Mouse (Mus musculus): ENCODE results near the gene Acyp1. TPM values are rescaled to one million over a fixed set of nuclear protein-coding genes. Genes with fewer than 3 reads are reported as not detected.
"Not testable (repeated sequence)": the region's sequence is repeated elsewhere in the genome, so short reads cannot be mapped to it uniquely, and the experiment has no call there.

Acyp1 gene
- polyA plus RNA-seq, 1 experiment from 2014 or later = 71.1 TPM

DNA sequence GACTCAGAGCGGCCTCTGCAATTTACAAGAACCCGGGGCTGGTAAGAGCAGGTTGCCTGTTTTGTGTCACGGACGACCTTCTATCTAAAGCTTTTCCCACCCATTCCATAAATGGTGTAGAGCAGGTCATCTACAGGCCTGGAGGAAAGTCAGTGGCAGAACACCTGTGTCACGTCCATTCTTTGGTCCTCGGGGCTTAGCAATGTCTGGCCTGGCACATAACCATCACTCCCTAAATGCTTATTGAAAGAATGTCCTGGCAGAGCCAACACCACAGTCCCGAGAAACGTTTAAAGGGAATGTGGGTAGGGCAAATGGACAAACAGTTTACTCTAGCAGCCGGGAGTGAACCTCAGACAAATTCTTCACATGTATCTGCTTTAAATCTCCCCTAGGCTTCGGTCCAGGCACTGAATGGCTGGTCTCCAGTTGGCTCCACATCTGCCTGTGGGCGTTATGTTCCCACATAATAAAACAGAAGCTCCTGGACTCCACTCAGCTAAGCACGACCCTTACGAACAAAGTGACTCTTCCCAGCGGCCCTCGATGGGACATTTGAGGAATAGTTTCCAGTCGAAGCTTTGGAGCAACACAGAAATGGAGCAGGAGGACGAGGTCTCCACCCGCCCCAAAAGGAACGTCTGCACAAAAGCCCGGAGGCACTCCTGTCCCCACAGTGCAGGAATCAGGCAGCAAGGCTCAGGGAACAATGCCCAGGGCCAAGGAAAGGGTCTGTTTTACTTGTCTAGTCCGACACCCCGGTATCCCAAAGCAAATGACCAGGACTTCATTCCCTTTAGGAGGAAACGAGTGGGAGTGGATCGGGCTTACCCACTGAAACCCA is 1.1 kb upstream of the Acyp1 start:
- H3K4me3 ChIP-seq (ENCODE audit: low read length) = peak overlapping the region; percentile 67
- H3K9me3 ChIP-seq (replicated peaks; ENCODE audit: control insufficient read depth, low read length) = peaks cover 10% of the 10 kb centered on the region
- H3K36me3 ChIP-seq (ENCODE audit: control insufficient read depth, insufficient read depth) = peaks cover 5% of the 10 kb centered on the region
- WGBS = 45% methylated on average over 24 of the region's 24 CpGs
- peak; percentile 38; the same call in 1 of the 2 replicates for ATAC-seq (replicated peaks; ENCODE audit: extremely low read depth, insufficient read depth, low FRiP score)
- peak overlapping the region; percentile 86 for H3K27ac ChIP-seq (ENCODE audit: low read length)
- peaks cover 2% of the 10 kb centered on the region; the same call in 1 of the 2 replicates for H3K27me3 ChIP-seq (ENCODE audit: control insufficient read depth, insufficient read depth, low read length)
- H3K9ac ChIP-seq (ENCODE audit: low read length) = peak overlapping the region; percentile 81; the same call in 1 of the 2 replicates
- H3K4me2 ChIP-seq (ENCODE audit: low read depth, low read length) = peak overlapping the region; percentile 84
- H3K4me1 ChIP-seq (ENCODE audit: control insufficient read depth, insufficient read depth, low read length) = peaks cover 13% of the 10 kb centered on the region

DNA sequence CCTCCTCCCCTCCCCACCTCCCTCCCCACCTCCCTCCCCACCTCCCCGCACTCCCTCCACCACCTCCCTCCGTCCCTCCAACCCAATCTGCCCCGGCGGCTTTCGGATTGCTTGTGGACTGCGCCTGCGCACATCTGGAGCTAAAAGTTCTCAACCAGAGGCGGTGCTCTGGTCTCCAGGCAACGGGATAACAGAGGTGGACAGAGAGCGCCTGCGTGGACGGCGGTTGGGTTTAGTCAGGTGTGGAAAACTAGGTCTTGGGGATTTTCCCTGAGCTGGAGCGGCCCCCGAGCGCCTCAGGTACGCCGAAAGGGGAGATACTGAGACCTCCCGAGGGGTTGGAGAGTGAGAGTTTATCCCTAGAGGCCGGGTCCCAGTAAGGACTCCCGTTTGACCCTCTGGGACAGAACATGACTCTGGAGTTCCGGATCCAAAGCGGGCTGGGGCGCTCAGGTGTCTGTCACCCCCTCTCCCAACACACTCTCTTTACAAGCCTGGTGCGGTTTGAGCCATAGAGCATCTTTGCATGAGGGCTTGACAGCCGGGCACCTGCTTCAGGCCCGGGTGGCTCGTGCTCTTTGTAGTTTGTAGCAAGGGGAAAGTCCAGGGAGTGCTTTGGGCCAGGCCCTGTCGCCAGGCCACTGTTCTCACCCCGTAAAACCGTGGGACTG is 383 bp upstream of the Acyp1 start, which contains the start of gene Zc2hc1c:
Zc2hc1c (plus strand) TSS at position 106 of the 671 bp plus-strand sequence.
- Histone ChIP-seq H3K27ac (ENCODE audit: low read length) (peak within 1 kb of the TSS; percentile 86), H3K4me2 (ENCODE audit: low read depth, low read length) (peak within 1 kb of the TSS; percentile 84)
- 3% methylated on average over 27 of the region's 31 CpGs for WGBS

DNA sequence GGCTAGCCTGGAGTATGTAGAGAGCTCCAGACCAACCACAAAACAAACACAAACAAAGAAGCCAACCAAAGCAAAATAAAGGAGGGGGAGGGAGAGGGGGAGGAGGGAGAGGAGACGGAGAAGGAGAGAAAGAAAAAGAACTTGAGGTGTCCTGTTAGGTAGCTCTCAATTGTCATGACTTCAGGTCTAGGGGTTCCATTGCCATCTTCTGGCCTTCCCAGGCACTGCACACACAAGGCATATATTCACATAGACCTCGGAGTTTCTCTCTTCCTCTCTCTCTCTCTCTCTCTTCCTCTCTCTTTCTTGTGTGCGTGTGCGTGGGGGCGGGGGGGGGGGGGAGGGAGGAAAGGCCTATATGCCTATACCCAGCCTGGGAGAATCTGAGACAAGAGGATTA is 1.3 kb downstream of the Acyp1 start:
- H3K4me2 ChIP-seq (ENCODE audit: low read depth, low read length) = no peak overlapping the region
- no peaks in the 10 kb centered on the region for H3K9me3 ChIP-seq (replicated peaks; ENCODE audit: control insufficient read depth, low read length)
- H3K4me3 ChIP-seq (ENCODE audit: low read length) = no peak overlapping the region
- no peak overlapping the region for H3K27ac ChIP-seq (ENCODE audit: low read length)
- no peak for ATAC-seq (replicated peaks; ENCODE audit: extremely low read depth, insufficient read depth, low FRiP score)
- peaks cover 2% of the 10 kb centered on the region; the same call in 1 of the 2 replicates for H3K27me3 ChIP-seq (ENCODE audit: control insufficient read depth, insufficient read depth, low read length)
- 38% methylated on average over 3 of the region's 5 CpGs for WGBS
- no peaks in the 10 kb centered on the region for H3K36me3 ChIP-seq (ENCODE audit: control insufficient read depth, insufficient read depth)
- no peak overlapping the region for H3K9ac ChIP-seq (ENCODE audit: low read length)
- H3K4me1 ChIP-seq (ENCODE audit: control insufficient read depth, insufficient read depth, low read length) = peaks cover 8% of the 10 kb centered on the region; the same call in 1 of the 2 replicates

More for the DNA sequence above, 383 bp upstream of the Acyp1 start, which contains the start of gene Zc2hc1c:
- H3K4me3 ChIP-seq (ENCODE audit: low read length) = peak within 1 kb of the TSS; percentile 67
- peaks cover 4% of the 10 kb centered on the region; the same call in 1 of the 2 replicates for H3K9me3 ChIP-seq (replicated peaks; ENCODE audit: control insufficient read depth, low read length)
- peaks cover 2% of the 10 kb centered on the region; the same call in 1 of the 2 replicates for H3K27me3 ChIP-seq (ENCODE audit: control insufficient read depth, insufficient read depth, low read length)
- H3K4me1 ChIP-seq (ENCODE audit: control insufficient read depth, insufficient read depth, low read length) = peaks cover 13% of the 10 kb centered on the region
- ATAC-seq (replicated peaks; ENCODE audit: extremely low read depth, insufficient read depth, low FRiP score) = peak; percentile 90
- H3K36me3 ChIP-seq (ENCODE audit: control insufficient read depth, insufficient read depth) = no peaks in the 10 kb centered on the region
- peak within 1 kb of the TSS; percentile 81 for H3K9ac ChIP-seq (ENCODE audit: low read length)

DNA sequence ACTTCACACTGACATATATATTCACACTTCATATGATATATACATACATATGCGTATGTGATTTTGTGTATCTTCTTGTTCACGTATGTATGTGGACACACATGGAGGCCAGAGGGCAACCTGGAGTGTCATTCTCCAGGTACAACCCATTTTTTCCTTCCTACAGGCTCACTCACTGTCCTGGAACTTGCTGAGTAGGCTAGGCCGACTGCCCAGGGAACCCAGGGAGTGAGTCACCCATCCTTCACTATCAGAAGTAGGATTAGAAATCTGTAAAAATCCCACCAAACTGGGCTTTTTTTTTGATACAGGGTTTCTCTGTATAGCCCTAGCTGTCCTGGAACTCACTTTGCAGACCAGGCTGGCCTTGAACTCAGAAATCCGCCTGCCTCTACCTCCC is 3.2 kb downstream of the Acyp1 start:
- peaks cover 8% of the 10 kb centered on the region; the same call in 1 of the 2 replicates for H3K4me1 ChIP-seq (ENCODE audit: control insufficient read depth, insufficient read depth, low read length)
- H3K27me3 ChIP-seq (ENCODE audit: control insufficient read depth, insufficient read depth, low read length) = peaks cover under 1% of the 10 kb centered on the region; the same call in 1 of the 2 replicates
- no peak overlapping the region for H3K27ac ChIP-seq (ENCODE audit: low read length)
- H3K4me3 ChIP-seq (ENCODE audit: low read length) = no peak overlapping the region
- H3K9ac ChIP-seq (ENCODE audit: low read length) = no peak overlapping the region
- WGBS = 85% methylated on average over 4 of the region's 4 CpGs
- H3K36me3 ChIP-seq (ENCODE audit: control insufficient read depth, insufficient read depth) = no peaks in the 10 kb centered on the region
- ATAC-seq (replicated peaks; ENCODE audit: extremely low read depth, insufficient read depth, low FRiP score) = no peak
- H3K4me2 ChIP-seq (ENCODE audit: low read depth, low read length) = no peak overlapping the region
- H3K9me3 ChIP-seq (replicated peaks; ENCODE audit: control insufficient read depth, low read length) = no peaks in the 10 kb centered on the region

DNA sequence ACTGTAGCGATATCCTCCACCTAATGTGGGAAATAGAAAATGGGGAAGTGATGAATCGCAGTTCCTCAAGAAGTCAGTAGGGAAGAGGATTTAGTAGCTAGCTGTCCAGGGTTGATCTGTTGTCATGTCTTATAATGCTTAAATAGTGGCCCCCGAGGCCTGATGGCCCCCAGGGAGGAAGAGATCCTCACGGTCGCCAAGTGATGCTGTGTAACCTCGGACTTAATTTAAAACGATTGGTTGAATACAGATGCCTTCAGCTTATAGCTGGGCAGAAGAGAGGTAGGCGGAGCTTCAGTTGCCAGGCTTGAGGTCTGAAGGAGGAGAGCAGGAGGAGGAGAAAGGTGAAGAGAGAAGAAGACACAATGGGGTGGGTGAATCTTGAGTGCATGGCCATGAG is 3.9 kb downstream of the Acyp1 start:
- Histone ChIP-seq H3K9me3 (replicated peaks; ENCODE audit: control insufficient read depth, low read length) (no peaks in the 10 kb centered on the region), H3K4me2 (ENCODE audit: low read depth, low read length) (no peak overlapping the region), H3K36me3 (ENCODE audit: control insufficient read depth, insufficient read depth) (no peaks in the 10 kb centered on the region), H3K27me3 (ENCODE audit: control insufficient read depth, insufficient read depth, low read length) (no peaks in the 10 kb centered on the region), H3K27ac (ENCODE audit: low read length) (no peak overlapping the region), H3K9ac (ENCODE audit: low read length) (no peak overlapping the region), H3K4me3 (ENCODE audit: low read length) (no peak overlapping the region), H3K4me1 (ENCODE audit: control insufficient read depth, insufficient read depth, low read length) (peaks cover 6% of the 10 kb centered on the region)
- ATAC-seq (replicated peaks; ENCODE audit: extremely low read depth, insufficient read depth, low FRiP score) = no peak
- WGBS = 63% methylated on average over 8 of the region's 8 CpGs

GRCm38 (mm10) chr12:85281756-85282155 is 6.5 kb downstream of the Acyp1 start:
- H3K36me3 ChIP-seq (ENCODE audit: control insufficient read depth, insufficient read depth); H3K27ac ChIP-seq (ENCODE audit: low read length); H3K4me1 ChIP-seq (ENCODE audit: control insufficient read depth, insufficient read depth, low read length); H3K9me3 ChIP-seq (replicated peaks; ENCODE audit: control insufficient read depth, low read length); H3K4me2 ChIP-seq (ENCODE audit: low read depth, low read length); H3K9ac ChIP-seq (ENCODE audit: low read length); H3K27me3 ChIP-seq (ENCODE audit: control insufficient read depth, insufficient read depth, low read length); H3K4me3 ChIP-seq (ENCODE audit: low read length); ATAC-seq (replicated peaks; ENCODE audit: extremely low read depth, insufficient read depth, low FRiP score): not testable (repeated sequence)
- WGBS = 92% methylated on average over 1 of the region's 4 CpGs

DNA sequence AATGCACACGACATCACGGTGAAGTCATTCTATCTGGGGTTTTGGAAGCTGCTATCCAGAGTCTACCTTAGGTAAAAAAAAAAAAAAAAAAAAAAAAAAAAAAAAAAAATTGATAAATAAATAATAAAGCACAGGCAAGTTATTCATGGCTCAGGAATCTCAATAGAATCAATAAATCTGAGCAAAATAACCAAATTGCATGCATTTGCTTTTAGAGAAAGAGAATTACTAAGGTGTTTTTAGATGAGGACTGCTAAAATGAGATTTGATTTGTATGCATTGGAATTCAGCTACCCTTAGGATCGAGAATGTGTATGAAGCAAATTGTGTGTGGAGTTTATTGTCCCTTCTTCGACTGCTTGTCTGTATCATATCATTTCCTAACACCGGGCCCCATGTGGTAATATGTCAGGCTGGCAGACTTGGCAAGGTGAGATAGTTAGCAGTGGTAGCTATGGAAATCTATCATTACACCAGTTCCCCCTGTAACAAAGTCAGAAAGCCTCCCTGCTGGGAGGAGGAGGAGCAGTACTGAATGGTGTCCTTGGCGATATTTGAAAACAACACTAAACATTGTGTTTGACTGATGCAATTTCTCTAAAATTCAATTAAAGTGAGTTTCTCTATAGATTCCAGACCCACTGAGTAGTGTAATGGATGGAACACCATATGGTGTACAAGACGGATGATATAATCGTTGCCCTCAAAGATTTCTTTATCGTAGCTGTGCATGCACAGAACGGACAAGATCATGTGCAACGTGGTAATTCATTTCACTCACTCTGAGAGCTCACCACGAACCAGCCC is 7.2 kb downstream of the Acyp1 start:
- no peak for ATAC-seq (replicated peaks; ENCODE audit: extremely low read depth, insufficient read depth, low FRiP score)
- 64% methylated on average over 12 of the region's 12 CpGs for WGBS
- Histone ChIP-seq H3K4me1 (ENCODE audit: control insufficient read depth, insufficient read depth, low read length) (peaks cover 3% of the 10 kb centered on the region), H3K9ac (ENCODE audit: low read length) (no peak overlapping the region), H3K9me3 (replicated peaks; ENCODE audit: control insufficient read depth, low read length) (no peaks in the 10 kb centered on the region), H3K4me3 (ENCODE audit: low read length) (peak overlapping the region; percentile 74), H3K4me2 (ENCODE audit: low read depth, low read length) (peak overlapping the region; percentile 75), H3K36me3 (ENCODE audit: control insufficient read depth, insufficient read depth) (no peaks in the 10 kb centered on the region), H3K27me3 (ENCODE audit: control insufficient read depth, insufficient read depth, low read length) (no peaks in the 10 kb centered on the region), H3K27ac (ENCODE audit: low read length) (no peak overlapping the region)

DNA sequence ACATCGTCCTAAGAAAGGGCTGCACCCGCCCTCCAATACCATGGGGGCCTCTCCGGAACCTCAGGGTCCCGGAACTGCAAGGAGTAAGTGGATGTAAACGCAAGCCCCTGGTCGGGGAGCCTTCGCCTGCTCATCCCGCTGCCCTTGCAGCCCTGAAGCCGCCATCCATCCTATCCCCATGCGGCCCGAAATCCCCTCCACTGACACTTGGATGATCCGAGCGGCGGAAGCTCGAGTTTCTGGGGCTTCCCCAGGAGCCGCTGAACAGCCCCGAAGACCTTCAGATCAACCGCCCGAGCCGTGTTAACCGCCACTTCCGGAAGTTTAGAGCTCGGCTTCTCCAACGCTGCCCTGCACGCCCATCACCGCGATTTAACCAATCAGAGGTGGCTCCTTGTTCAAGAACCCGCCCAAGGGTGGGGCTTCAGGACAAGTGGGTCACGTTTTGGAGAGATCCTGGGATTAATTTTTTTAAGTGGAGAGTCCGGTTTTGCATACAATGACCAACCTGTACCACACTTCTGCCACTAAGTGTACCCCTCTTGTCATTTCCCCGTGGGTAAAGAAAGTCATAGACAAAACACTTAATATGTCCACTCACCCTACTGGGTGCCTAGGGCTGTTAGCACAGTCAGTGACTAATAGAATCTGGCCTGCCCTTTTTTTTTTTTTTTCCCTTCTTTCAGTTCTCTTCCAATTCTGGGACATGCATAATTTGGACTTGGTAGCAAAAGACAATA is 8.0 kb downstream of the Acyp1 start:
- H3K4me3 ChIP-seq (ENCODE audit: low read length) = peak overlapping the region; percentile 74
- peak; percentile 98 for ATAC-seq (replicated peaks; ENCODE audit: extremely low read depth, insufficient read depth, low FRiP score)
- no peaks in the 10 kb centered on the region for H3K9me3 ChIP-seq (replicated peaks; ENCODE audit: control insufficient read depth, low read length)
- peak overlapping the region; percentile 75 for H3K4me2 ChIP-seq (ENCODE audit: low read depth, low read length)
- H3K27ac ChIP-seq (ENCODE audit: low read length) = peak overlapping the region; percentile 76
- H3K4me1 ChIP-seq (ENCODE audit: control insufficient read depth, insufficient read depth, low read length) = peaks cover 3% of the 10 kb centered on the region
- H3K27me3 ChIP-seq (ENCODE audit: control insufficient read depth, insufficient read depth, low read length) = no peaks in the 10 kb centered on the region
- no peaks in the 10 kb centered on the region for H3K36me3 ChIP-seq (ENCODE audit: control insufficient read depth, insufficient read depth)
- under 1% methylated on average over 31 of the region's 31 CpGs for WGBS
- peak overlapping the region; percentile 88 for H3K9ac ChIP-seq (ENCODE audit: low read length)
